Mouse (Mus musculus): Measurements from ENCODE around the gene Xpa. TPM values are rescaled to one million over a fixed set of nuclear protein-coding genes. Genes with fewer than 3 reads are reported as not detected.

Gene Xpa
- polyA plus RNA-seq (2012; rRNA removed), result 33.4 and 36.4 TPM in 2 replicates

- Histone ChIP-seq H3K27me3 (ENCODE audit: control insufficient read depth, insufficient read depth, low read length) (no peaks in the 10 kb centered on the region), H3K4me1 (replicated peaks; ENCODE audit: control insufficient read depth, insufficient read depth, low read length) (peaks cover 7% of the 10 kb centered on the region), H3K27ac (ENCODE audit: control insufficient read depth, insufficient read depth, low read length) (peak within 1 kb of the TSS; percentile 57), H3K36me3 (ENCODE audit: control insufficient read depth, insufficient read depth, low read length) (peaks cover 2% of the 10 kb centered on the region; the same call in 1 of the 2 replicates), H3K4me3 (ENCODE audit: control insufficient read depth, insufficient read depth, low read length) (peak within 1 kb of the TSS; percentile 80)
- under 1% methylated on average over 70 of the region's 70 CpGs for WGBS
- TF ChIP-seq POLR2A (IDR thresholded peaks at IDR 0.05; ENCODE audit: control insufficient read depth, extremely low read depth, insufficient read depth, low read length, poor library complexity) (peak; percentile 83; the same call in 1 of the 2 replicates), CTCF (IDR thresholded peaks at IDR 0.05; ENCODE audit: borderline replicate concordance, control insufficient read depth, extremely low read depth, insufficient read depth, low read length, poor library complexity) (peak; percentile 60; the same call in 1 of the 2 replicates)
- peak; percentile 92 for DNase-seq
Observed at GRCm38 (mm10) chr4:46195781-46196487, at the start of gene Xpa. Gene Xpa (minus strand): TSS chr4:46196311.

GRCm38 (mm10) chr4:46235871-46236270 is 39.8 kb upstream of the Xpa start:
- 92% methylated on average over 3 of the region's 3 CpGs for WGBS
- no peaks in the 10 kb centered on the region for H3K36me3 ChIP-seq (ENCODE audit: control insufficient read depth, insufficient read depth, low read length)

GRCm38 (mm10) chr4:46234739-46235138 is 38.6 kb upstream of the Xpa start:
- H3K4me3 ChIP-seq (ENCODE audit: control insufficient read depth, insufficient read depth, low read length), result no peak overlapping the region
- no peaks in the 10 kb centered on the region for H3K4me1 ChIP-seq (replicated peaks; ENCODE audit: control insufficient read depth, insufficient read depth, low read length)
- no peaks in the 10 kb centered on the region for H3K36me3 ChIP-seq (ENCODE audit: control insufficient read depth, insufficient read depth, low read length)
- H3K27me3 ChIP-seq (ENCODE audit: control insufficient read depth, insufficient read depth, low read length), result no peaks in the 10 kb centered on the region
- TF ChIP-seq POLR2A (IDR thresholded peaks at IDR 0.05; ENCODE audit: control insufficient read depth, extremely low read depth, insufficient read depth, low read length, poor library complexity) (no peak), CTCF (IDR thresholded peaks at IDR 0.05; ENCODE audit: borderline replicate concordance, control insufficient read depth, extremely low read depth, insufficient read depth, low read length, poor library complexity) (no peak)
- no peak for DNase-seq
- no peak overlapping the region for H3K27ac ChIP-seq (ENCODE audit: control insufficient read depth, insufficient read depth, low read length)
- 95% methylated on average over 5 of the region's 5 CpGs for WGBS

More at GRCm38 (mm10) chr4:46235871-46236270, 39.8 kb upstream of the Xpa start:
- DNase-seq, result no peak
- Histone ChIP-seq H3K27me3 (ENCODE audit: control insufficient read depth, insufficient read depth, low read length) (no peaks in the 10 kb centered on the region), H3K4me1 (replicated peaks; ENCODE audit: control insufficient read depth, insufficient read depth, low read length) (no peaks in the 10 kb centered on the region), H3K4me3 (ENCODE audit: control insufficient read depth, insufficient read depth, low read length) (no peak overlapping the region), H3K27ac (ENCODE audit: control insufficient read depth, insufficient read depth, low read length) (no peak overlapping the region)
- TF ChIP-seq POLR2A (IDR thresholded peaks at IDR 0.05; ENCODE audit: control insufficient read depth, extremely low read depth, insufficient read depth, low read length, poor library complexity) (no peak), CTCF (IDR thresholded peaks at IDR 0.05; ENCODE audit: borderline replicate concordance, control insufficient read depth, extremely low read depth, insufficient read depth, low read length, poor library complexity) (no peak)

GRCm38 (mm10) chr4:46226972-46227535 is 30.9 kb upstream of the Xpa start:
- 85% methylated on average over 19 of the region's 19 CpGs for WGBS
- no peak for TF ChIP-seq POLR2A (IDR thresholded peaks at IDR 0.05; ENCODE audit: control insufficient read depth, extremely low read depth, insufficient read depth, low read length, poor library complexity)
- TF ChIP-seq CTCF (IDR thresholded peaks at IDR 0.05; ENCODE audit: borderline replicate concordance, control insufficient read depth, extremely low read depth, insufficient read depth, low read length, poor library complexity), result no peak
- H3K27me3 ChIP-seq (ENCODE audit: control insufficient read depth, insufficient read depth, low read length), result no peaks in the 10 kb centered on the region

GRCm38 (mm10) chr4:46221090-46221489 is 25.0 kb upstream of the Xpa start:
- no peak for DNase-seq
- no peak overlapping the region for H3K27ac ChIP-seq (ENCODE audit: control insufficient read depth, insufficient read depth, low read length)
- no peaks in the 10 kb centered on the region for H3K27me3 ChIP-seq (ENCODE audit: control insufficient read depth, insufficient read depth, low read length)
- no peaks in the 10 kb centered on the region for H3K36me3 ChIP-seq (ENCODE audit: control insufficient read depth, insufficient read depth, low read length)
- H3K4me1 ChIP-seq (replicated peaks; ENCODE audit: control insufficient read depth, insufficient read depth, low read length), result no peaks in the 10 kb centered on the region
- no peak for TF ChIP-seq POLR2A (IDR thresholded peaks at IDR 0.05; ENCODE audit: control insufficient read depth, extremely low read depth, insufficient read depth, low read length, poor library complexity)
- H3K4me3 ChIP-seq (ENCODE audit: control insufficient read depth, insufficient read depth, low read length), result no peak overlapping the region
- 88% methylated on average over 3 of the region's 3 CpGs for WGBS

More at GRCm38 (mm10) chr4:46226972-46227535, 30.9 kb upstream of the Xpa start:
- Histone ChIP-seq H3K4me1 (replicated peaks; ENCODE audit: control insufficient read depth, insufficient read depth, low read length) (no peaks in the 10 kb centered on the region), H3K4me3 (ENCODE audit: control insufficient read depth, insufficient read depth, low read length) (no peak overlapping the region), H3K27ac (ENCODE audit: control insufficient read depth, insufficient read depth, low read length) (no peak overlapping the region), H3K36me3 (ENCODE audit: control insufficient read depth, insufficient read depth, low read length) (no peaks in the 10 kb centered on the region)
- DNase-seq, result no peak

GRCm38 (mm10) chr4:46202562-46203126 is 6.5 kb upstream of the Xpa start:
- Histone ChIP-seq H3K4me3 (ENCODE audit: control insufficient read depth, insufficient read depth, low read length) (no peak overlapping the region), H3K36me3 (ENCODE audit: control insufficient read depth, insufficient read depth, low read length) (no peaks in the 10 kb centered on the region), H3K4me1 (replicated peaks; ENCODE audit: control insufficient read depth, insufficient read depth, low read length) (no peaks in the 10 kb centered on the region), H3K27me3 (ENCODE audit: control insufficient read depth, insufficient read depth, low read length) (no peaks in the 10 kb centered on the region), H3K27ac (ENCODE audit: control insufficient read depth, insufficient read depth, low read length) (no peak overlapping the region)
- no peak for DNase-seq
- TF ChIP-seq CTCF (IDR thresholded peaks at IDR 0.05; ENCODE audit: borderline replicate concordance, control insufficient read depth, extremely low read depth, insufficient read depth, low read length, poor library complexity) (no peak), POLR2A (IDR thresholded peaks at IDR 0.05; ENCODE audit: control insufficient read depth, extremely low read depth, insufficient read depth, low read length, poor library complexity) (no peak)
- 23% methylated on average over 23 of the region's 23 CpGs for WGBS
